Mouse (Mus musculus) cerebellum, adult 2 months (tissue): ENCODE data around the gene Fam229b. TPM values are rescaled to one million over a fixed set of nuclear protein-coding genes. Genes with fewer than 3 reads are reported as not detected.

Experiments
- DNase-seq, 2 experiments: peaks; one replicate each; pipeline ENCODE4 v3.0.0; 2021
- H3K27ac ChIP-seq: fragments of 200-500 bp; 2 replicates; pipeline ENCODE4 v1.5.1; 2012; ENCODE audit warnings: low read length, control low read depth, inconsistent platforms; ENCODE audit not compliant: insufficient read depth
- H3K27me3 ChIP-seq: fragments of 200-500 bp; 2 replicates; pipeline ENCODE4 v1.6.1; 2012; ENCODE audit warnings: inconsistent platforms, mild to moderate bottlenecking, low read length, moderate library complexity; ENCODE audit not compliant: control insufficient read depth, insufficient read depth
- H3K4me1 ChIP-seq: fragments of 200-500 bp; 2 replicates; pipeline ENCODE4 v1.6.1; 2011; ENCODE audit warnings: low read length; ENCODE audit not compliant: control insufficient read depth, insufficient read depth
- H3K4me3 ChIP-seq: fragments of 200-500 bp; replicated peaks from 2 replicates; pipeline ENCODE3; 2011; ENCODE audit warnings: mild to moderate bottlenecking, low read depth, low read length, control low read depth; ENCODE audit not compliant: insufficient read depth
- CTCF ChIP-seq: fragments of 200-500 bp; IDR thresholded peaks from 2 replicates; pipeline ENCODE4 v1.5.1; 2011; ENCODE audit warnings: low read depth, mild to moderate bottlenecking, control low read depth, low read length, moderate library complexity, borderline replicate concordance; ENCODE audit not compliant: insufficient read depth
- POLR2A ChIP-seq: fragments of 200-500 bp; IDR thresholded peaks from 2 replicates; pipeline ENCODE4 v1.6.1; 2011; ENCODE audit warnings: low read length, control low read depth, borderline replicate concordance; ENCODE audit not compliant: insufficient read depth
- WGBS: fragments of 180-500 bp; shearing (Covaris S2); methylation state at CpG from one replicate; pipeline ENCODE4 v1.1.7; 2018; 5-methylcytosine and 5-hydroxymethylcytosine counted together
- polyA plus RNA-seq: library from polyadenylated mRNA; depleted of rRNA; stranded (reverse); fragments of >200 nt; gene quantifications from 2 replicates; pipeline ENCODE4 v1.2.3, GENCODE M21; 2012; rRNA removed

The Fam229b gene
- polyA plus RNA-seq, 1 experiment = 18.7 TPM

DNA sequence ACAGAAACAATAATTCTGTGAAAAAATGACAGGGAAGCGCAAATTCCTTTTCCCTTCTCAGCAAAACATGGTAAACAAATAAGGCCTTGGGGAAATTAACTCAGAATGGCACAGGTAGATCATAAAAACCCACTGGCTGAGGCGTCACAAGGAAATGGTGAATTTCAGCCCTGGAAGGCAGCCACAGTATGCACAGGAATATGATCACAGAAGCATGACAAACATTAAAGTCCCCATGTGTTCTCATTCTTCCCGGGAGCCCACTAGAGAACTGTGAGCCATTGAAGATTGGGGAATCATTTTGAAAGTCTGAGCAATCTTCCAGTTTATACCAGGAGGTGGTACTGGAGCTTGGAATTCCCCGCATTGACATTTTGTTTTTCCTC, 24.2 kb downstream of the Fam229b start:
- TF ChIP-seq CTCF (no peak), POLR2A (no peak)
- Histone ChIP-seq H3K4me1 (no peaks in the 10 kb centered on the region), H3K4me3 (no peak overlapping the region), H3K27ac (no peak overlapping the region), H3K27me3 (no peaks in the 10 kb centered on the region)
- WGBS = 50% methylated on average over 4 of the region's 4 CpGs
- DNase-seq = no peak

- WGBS = 76% methylated on average over 10 of the region's 10 CpGs
- no peak overlapping the region for H3K27ac ChIP-seq
- no peaks in the 10 kb centered on the region for H3K4me1 ChIP-seq
- no peak for DNase-seq
- no peaks in the 10 kb centered on the region for H3K27me3 ChIP-seq
- TF ChIP-seq CTCF (no peak), POLR2A (no peak)
- no peak overlapping the region for H3K4me3 ChIP-seq
These were observed 24.8 kb downstream of the Fam229b start for GRCm38 (mm10) chr10:39108837-39109488.

DNA sequence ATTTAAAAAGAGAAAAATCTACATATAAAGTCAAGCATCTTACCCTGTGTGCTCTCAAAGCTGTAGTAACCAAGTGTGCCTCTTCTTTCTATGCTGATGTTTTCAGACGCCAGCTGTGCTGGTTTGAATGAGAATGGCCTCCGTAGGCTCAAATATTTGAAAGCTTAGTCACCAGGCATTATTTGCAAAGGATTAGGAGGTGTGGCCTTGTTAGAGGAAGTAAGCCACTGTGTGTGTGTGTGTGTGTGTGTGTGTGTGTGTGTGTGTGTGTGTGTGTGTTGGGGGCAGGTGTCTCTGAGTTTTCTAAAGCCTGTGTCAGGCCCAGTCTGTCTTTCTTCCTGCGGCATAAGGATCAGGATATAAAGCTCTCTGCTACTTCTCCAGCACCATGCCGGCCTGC, 26.8 kb downstream of the Fam229b start:
- Histone ChIP-seq H3K27me3 (no peaks in the 10 kb centered on the region), H3K4me1 (no peaks in the 10 kb centered on the region), H3K27ac (no peak overlapping the region), H3K4me3 (no peak overlapping the region)
- WGBS = 58% methylated on average over 4 of the region's 4 CpGs
- DNase-seq = no peak
- TF ChIP-seq POLR2A (no peak), CTCF (no peak)

DNA sequence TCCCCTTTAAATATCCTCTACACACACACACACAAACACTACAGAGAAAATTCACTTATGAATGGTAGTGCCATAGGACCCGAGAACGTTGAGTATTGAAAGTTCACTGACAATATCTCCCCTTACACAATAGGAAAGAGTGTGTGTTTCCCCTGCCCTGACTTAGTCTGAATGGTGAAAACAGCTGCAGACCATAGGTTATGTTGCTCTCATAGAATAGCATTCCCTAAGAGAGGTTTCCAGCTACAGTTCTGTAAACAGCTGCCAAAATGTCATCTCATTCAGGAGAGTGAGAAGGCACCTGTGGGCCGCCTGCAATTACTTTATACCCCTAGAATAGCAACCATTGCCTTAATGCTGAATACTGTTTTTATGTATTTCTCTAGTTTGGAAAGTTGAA, 27.3 kb downstream of the Fam229b start:
- no peak for DNase-seq
- no peak for TF ChIP-seq POLR2A
- no peak for TF ChIP-seq CTCF
- H3K27ac ChIP-seq = no peak overlapping the region
- 57% methylated on average over 3 of the region's 3 CpGs for WGBS
- no peaks in the 10 kb centered on the region for H3K27me3 ChIP-seq
- no peaks in the 10 kb centered on the region for H3K4me1 ChIP-seq
- H3K4me3 ChIP-seq = no peak overlapping the region

DNA sequence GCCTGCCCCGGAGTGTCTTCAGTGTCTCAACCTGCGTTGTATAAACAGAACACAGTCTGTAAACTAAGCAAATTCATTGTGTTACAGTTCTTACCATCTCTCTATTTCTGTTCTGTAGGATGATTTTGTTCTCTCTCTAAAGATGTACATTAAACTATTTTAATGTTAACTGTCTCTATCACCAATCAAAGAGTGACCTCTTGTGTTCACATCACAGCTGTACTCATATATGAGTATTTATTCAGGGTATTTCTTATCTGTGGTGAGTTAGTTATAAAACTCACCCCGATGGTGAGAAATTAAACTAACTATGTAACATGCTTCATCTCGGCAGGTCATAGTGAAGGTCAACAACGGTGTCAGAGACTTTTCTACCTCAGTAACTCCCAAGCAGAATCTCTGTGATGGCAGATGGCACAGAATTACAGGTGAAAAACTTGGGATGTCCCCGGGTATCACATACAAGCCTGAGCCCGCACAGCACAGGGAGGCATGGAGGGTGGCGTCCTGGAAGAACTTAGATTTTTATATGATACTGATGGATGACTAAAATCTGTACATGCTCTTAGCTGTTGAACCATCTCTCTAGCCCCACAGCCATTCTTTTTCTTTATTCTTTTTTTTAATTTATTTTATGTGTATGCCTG, 28.8 kb downstream of the Fam229b start:
- Histone ChIP-seq H3K27me3 (no peaks in the 10 kb centered on the region), H3K4me3 (no peak overlapping the region), H3K27ac (no peak overlapping the region), H3K4me1 (no peaks in the 10 kb centered on the region)
- 89% methylated on average over 8 of the region's 8 CpGs for WGBS
- TF ChIP-seq CTCF = no peak
- no peak for TF ChIP-seq POLR2A
- DNase-seq = no peak

- DNase-seq = no peak
- TF ChIP-seq POLR2A (no peak), CTCF (no peak)
- 93% methylated on average over 10 of the region's 10 CpGs for WGBS
These were observed 35.0 kb downstream of the Fam229b start for GRCm38 (mm10) chr10:39098746-39099145.

DNA sequence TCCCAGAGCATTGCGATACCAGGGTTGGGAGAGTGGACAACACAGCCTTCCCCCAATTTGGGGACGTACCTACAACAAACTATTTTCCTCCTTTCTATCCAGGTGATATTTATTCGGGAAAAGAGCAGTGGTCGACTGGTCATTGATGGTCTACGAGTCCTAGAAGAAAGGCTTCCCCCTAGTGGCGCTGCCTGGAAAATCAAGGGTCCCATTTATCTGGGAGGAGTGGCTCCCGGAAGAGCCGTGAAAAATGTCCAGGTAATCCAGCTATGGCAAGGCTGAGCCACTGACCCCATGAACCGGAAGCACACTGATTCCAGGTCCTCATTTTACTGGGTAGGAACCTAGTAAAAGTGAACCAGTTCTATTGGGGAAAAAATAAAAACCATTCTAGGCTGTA, 36.7 kb downstream of the Fam229b start:
- TF ChIP-seq CTCF = peak; percentile 44; the same call in 1 of the 2 replicates
- TF ChIP-seq POLR2A = no peak
- 75% methylated on average over 9 of the region's 9 CpGs for WGBS
- no peaks in the 10 kb centered on the region for H3K27me3 ChIP-seq

More at GRCm38 (mm10) chr10:39098746-39099145, 35.0 kb downstream of the Fam229b start:
- Histone ChIP-seq H3K4me1 (no peaks in the 10 kb centered on the region), H3K27ac (no peak overlapping the region), H3K27me3 (no peaks in the 10 kb centered on the region), H3K4me3 (no peak overlapping the region)

GRCm38 (mm10) chr10:39072048-39072447, 61.7 kb downstream of the Fam229b start:
- H3K4me1 ChIP-seq = no peaks in the 10 kb centered on the region
- H3K27me3 ChIP-seq = no peaks in the 10 kb centered on the region
- no peak overlapping the region for H3K27ac ChIP-seq
- DNase-seq = no peak
- no peak overlapping the region for H3K4me3 ChIP-seq
- WGBS = 87% methylated on average over 4 of the region's 4 CpGs
- no peak for TF ChIP-seq POLR2A
- no peak for TF ChIP-seq CTCF

More for the DNA sequence above, 36.7 kb downstream of the Fam229b start:
- Histone ChIP-seq H3K4me3 (no peak overlapping the region), H3K4me1 (no peaks in the 10 kb centered on the region), H3K27ac (no peak overlapping the region)
- peak; percentile 10 to 16 for DNase-seq

Other genes with a start within 250 kb of the Fam229b start
- 2.1 and 3.2 TPM in 2 replicates for gene Lama4, start 168.4 kb downstream of the Fam229b start, polyA plus RNA-seq
- 6.6 and 7.3 TPM in 2 replicates for gene Tube1, start 62 bp upstream of the Fam229b start, polyA plus RNA-seq
- 0.21 TPM in 2 replicates for gene Ccn6, start 29.9 kb upstream of the Fam229b start, polyA plus RNA-seq
- 104 and 107 TPM in 2 replicates for gene Fyn, start 234.9 kb upstream of the Fam229b start, polyA plus RNA-seq